Mouse (Mus musculus) kidney, embryonic 15.5 days (tissue): Measurements from ENCODE around the gene Trpm1. TPM values are rescaled to one million over a fixed set of nuclear protein-coding genes. Genes with fewer than 3 reads are reported as not detected.

ENCODE experiments used
- ATAC-seq: fragments of 200-750 bp; cut with Nextera tagmentation; replicated peaks from 2 replicates; pipeline ENCODE4 v1.8.0; 2017; ENCODE audit warnings: moderate TSS enrichment; ENCODE audit not compliant: low FRiP score
- H3K27ac ChIP-seq: fragments of 300-500 bp; sonication (generic); 2 replicates; pipeline ENCODE4 v1.5.1; 2015; ENCODE audit warnings: mild to moderate bottlenecking, inconsistent platforms
- H3K27me3 ChIP-seq: fragments of 300-500 bp; sonication (generic); 2 replicates; pipeline ENCODE4 v1.6.1; 2015; ENCODE audit warnings: inconsistent platforms
- H3K36me3 ChIP-seq: fragments of 300-500 bp; sonication (generic); 2 replicates; pipeline ENCODE4 v1.6.1; 2015; ENCODE audit warnings: inconsistent platforms
- H3K4me1 ChIP-seq: fragments of 300-500 bp; sonication (generic); 2 replicates; pipeline ENCODE4 v1.6.1; 2015; ENCODE audit warnings: inconsistent platforms
- H3K4me2 ChIP-seq: fragments of 300-500 bp; sonication (generic); 2 replicates; pipeline ENCODE4 v1.6.1; 2015; ENCODE audit warnings: moderate library complexity, mild to moderate bottlenecking, inconsistent platforms
- H3K4me3 ChIP-seq: fragments of 300-500 bp; sonication (generic); replicated peaks from 2 replicates; pipeline ENCODE4 v1.5.1; 2015; ENCODE audit warnings: mild to moderate bottlenecking, inconsistent platforms
- H3K9ac ChIP-seq: fragments of 300-500 bp; sonication (generic); 2 replicates; pipeline ENCODE4 v1.6.1; 2015; ENCODE audit warnings: mild to moderate bottlenecking, inconsistent platforms
- H3K9me3 ChIP-seq: fragments of 300-500 bp; sonication (generic); replicated peaks from 2 replicates; pipeline ENCODE4 v1.6.1; 2016; ENCODE audit warnings: inconsistent platforms
- WGBS: fragments of 180-500 bp; shearing (Covaris S2); methylation state at CpG from one replicate; pipeline ENCODE4 v1.1.7; 2015; ENCODE audit warnings: mixed read lengths; 5-methylcytosine and 5-hydroxymethylcytosine counted together
- polyA plus RNA-seq: library from polyadenylated mRNA; unstranded; fragments of >200 nt; fragmentation: Nextera tagmentation; extraction: Ambion mirVana; gene quantifications from 2 replicates; pipeline ENCODE4 v1.2.1, GENCODE M21; 2015

Gene Trpm1
- polyA plus RNA-seq, 1 experiment from 2014 or later = not detected

GRCm38 (mm10) chr7:64179310-64179709 lies 25.7 kb downstream of the Trpm1 start:
- Histone ChIP-seq H3K36me3 (no peaks in the 10 kb centered on the region), H3K27me3 (no peaks in the 10 kb centered on the region), H3K4me2 (no peak overlapping the region), H3K4me3 (no peak overlapping the region), H3K4me1 (no peaks in the 10 kb centered on the region), H3K27ac (no peak overlapping the region), H3K9ac (no peak overlapping the region), H3K9me3 (no peaks in the 10 kb centered on the region)
- no peak for ATAC-seq
- WGBS = 89% methylated on average over 4 of the region's 4 CpGs

GRCm38 (mm10) chr7:64185203-64185931 lies 31.7 kb downstream of the Trpm1 start:
- Histone ChIP-seq H3K9ac (no peak overlapping the region), H3K4me2 (no peak overlapping the region), H3K36me3 (no peaks in the 10 kb centered on the region), H3K27me3 (0 out of 2 replicates have a peak, but pooled peaks cover 3% of the 10 kb centered on the region), H3K4me1 (no peaks in the 10 kb centered on the region), H3K27ac (no peak overlapping the region), H3K4me3 (no peak overlapping the region), H3K9me3 (no peaks in the 10 kb centered on the region)
- 39% methylated on average over 10 of the region's 10 CpGs for WGBS
- 0 out of 2 replicates have a peak, but pooled peaks have one; percentile 22 for ATAC-seq

- Histone ChIP-seq H3K27me3 (0 out of 2 replicates have a peak, but pooled peaks cover 3% of the 10 kb centered on the region), H3K4me3 (no peak overlapping the region), H3K27ac (no peak overlapping the region), H3K4me2 (no peak overlapping the region), H3K36me3 (no peaks in the 10 kb centered on the region), H3K9me3 (no peaks in the 10 kb centered on the region), H3K4me1 (no peaks in the 10 kb centered on the region), H3K9ac (no peak overlapping the region)
- WGBS = 83% methylated on average over 3 of the region's 3 CpGs
- no peak for ATAC-seq
These were observed 32.3 kb downstream of the Trpm1 start for GRCm38 (mm10) chr7:64185932-64186312.

GRCm38 (mm10) chr7:64192261-64192943 lies 38.8 kb downstream of the Trpm1 start:
- 45% methylated on average over 14 of the region's 14 CpGs for WGBS
- Histone ChIP-seq H3K27ac (no peak overlapping the region), H3K4me3 (no peak overlapping the region), H3K9me3 (no peaks in the 10 kb centered on the region), H3K9ac (no peak overlapping the region), H3K36me3 (no peaks in the 10 kb centered on the region), H3K4me1 (peaks cover 9% of the 10 kb centered on the region), H3K4me2 (no peak overlapping the region), H3K27me3 (no peaks in the 10 kb centered on the region)
- ATAC-seq = no peak; the same call in 1 of the 2 replicates

GRCm38 (mm10) chr7:64193476-64193875 lies 39.8 kb downstream of the Trpm1 start:
- H3K36me3 ChIP-seq = no peaks in the 10 kb centered on the region
- H3K4me3 ChIP-seq = no peak overlapping the region
- H3K4me2 ChIP-seq = no peak overlapping the region
- peaks cover 9% of the 10 kb centered on the region for H3K4me1 ChIP-seq
- WGBS = 58% methylated on average over 5 of the region's 5 CpGs
- no peaks in the 10 kb centered on the region for H3K27me3 ChIP-seq
- H3K9me3 ChIP-seq = no peaks in the 10 kb centered on the region
- no peak overlapping the region for H3K27ac ChIP-seq
- H3K9ac ChIP-seq = no peak overlapping the region
- ATAC-seq = no peak

- no peak overlapping the region for H3K4me3 ChIP-seq
- no peak overlapping the region for H3K4me2 ChIP-seq
- no peak for ATAC-seq
- H3K27ac ChIP-seq = no peak overlapping the region
- peaks cover 9% of the 10 kb centered on the region for H3K4me1 ChIP-seq
- H3K36me3 ChIP-seq = no peaks in the 10 kb centered on the region
- H3K9me3 ChIP-seq = no peaks in the 10 kb centered on the region
- no peaks in the 10 kb centered on the region for H3K27me3 ChIP-seq
- WGBS = 81% methylated on average over 3 of the region's 3 CpGs
- H3K9ac ChIP-seq = no peak overlapping the region
These were observed 42.5 kb downstream of the Trpm1 start for GRCm38 (mm10) chr7:64196114-64196513.

GRCm38 (mm10) chr7:64208700-64209099 lies 55.1 kb downstream of the Trpm1 start:
- Histone ChIP-seq H3K4me3 (no peak overlapping the region), H3K36me3 (no peaks in the 10 kb centered on the region), H3K9me3 (no peaks in the 10 kb centered on the region), H3K27ac (no peak overlapping the region), H3K4me1 (no peaks in the 10 kb centered on the region), H3K4me2 (no peak overlapping the region), H3K27me3 (no peaks in the 10 kb centered on the region), H3K9ac (no peak overlapping the region)
- no peak for ATAC-seq
- WGBS = 41% methylated on average over 5 of the region's 5 CpGs

GRCm38 (mm10) chr7:64212870-64213269 lies 59.2 kb downstream of the Trpm1 start:
- no peaks in the 10 kb centered on the region for H3K27me3 ChIP-seq
- ATAC-seq = no peak
- H3K9ac ChIP-seq = no peak overlapping the region
- no peaks in the 10 kb centered on the region for H3K36me3 ChIP-seq
- no peak overlapping the region for H3K27ac ChIP-seq
- WGBS = 87% methylated on average over 4 of the region's 4 CpGs
- no peaks in the 10 kb centered on the region for H3K4me1 ChIP-seq
- no peaks in the 10 kb centered on the region for H3K9me3 ChIP-seq
- no peak overlapping the region for H3K4me2 ChIP-seq
- no peak overlapping the region for H3K4me3 ChIP-seq

- H3K9me3 ChIP-seq = no peaks in the 10 kb centered on the region
- H3K9ac ChIP-seq = no peak overlapping the region
- H3K27ac ChIP-seq = no peak overlapping the region
- no peaks in the 10 kb centered on the region for H3K4me1 ChIP-seq
- WGBS = 69% methylated on average over 4 of the region's 4 CpGs
- no peak for ATAC-seq
- no peak overlapping the region for H3K4me2 ChIP-seq
- H3K36me3 ChIP-seq = no peaks in the 10 kb centered on the region
- no peak overlapping the region for H3K4me3 ChIP-seq
- H3K27me3 ChIP-seq = no peaks in the 10 kb centered on the region
These were observed 60.4 kb downstream of the Trpm1 start for GRCm38 (mm10) chr7:64214066-64214465.

- 85% methylated on average over 4 of the region's 4 CpGs for WGBS
These were observed 62.0 kb downstream of the Trpm1 start for GRCm38 (mm10) chr7:64215613-64216012.

GRCm38 (mm10) chr7:64217428-64217827 lies 63.8 kb downstream of the Trpm1 start:
- Histone ChIP-seq H3K9me3 (no peaks in the 10 kb centered on the region), H3K9ac (no peak overlapping the region), H3K27ac (no peak overlapping the region), H3K27me3 (no peaks in the 10 kb centered on the region), H3K4me3 (no peak overlapping the region), H3K36me3 (no peaks in the 10 kb centered on the region), H3K4me1 (no peaks in the 10 kb centered on the region), H3K4me2 (no peak overlapping the region)
- 90% methylated on average over 7 of the region's 7 CpGs for WGBS
- ATAC-seq = no peak

More at GRCm38 (mm10) chr7:64215613-64216012, 62.0 kb downstream of the Trpm1 start:
- no peak overlapping the region for H3K9ac ChIP-seq
- H3K9me3 ChIP-seq = no peaks in the 10 kb centered on the region
- no peak overlapping the region for H3K27ac ChIP-seq
- H3K4me1 ChIP-seq = no peaks in the 10 kb centered on the region
- no peaks in the 10 kb centered on the region for H3K27me3 ChIP-seq
- ATAC-seq = no peak
- H3K4me2 ChIP-seq = no peak overlapping the region
- no peaks in the 10 kb centered on the region for H3K36me3 ChIP-seq
- no peak overlapping the region for H3K4me3 ChIP-seq

- Histone ChIP-seq H3K36me3 (no peaks in the 10 kb centered on the region), H3K9ac (no peak overlapping the region), H3K9me3 (no peaks in the 10 kb centered on the region), H3K4me1 (no peaks in the 10 kb centered on the region), H3K27ac (no peak overlapping the region), H3K27me3 (no peaks in the 10 kb centered on the region), H3K4me2 (no peak overlapping the region), H3K4me3 (no peak overlapping the region)
- 76% methylated on average over 7 of the region's 7 CpGs for WGBS
- ATAC-seq = no peak
These were observed 66.1 kb downstream of the Trpm1 start for GRCm38 (mm10) chr7:64219765-64220164.
